Mouse (Mus musculus) kidney, embryonic 15.5 days (tissue): Measurements from ENCODE around the gene Elovl7. TPM values are rescaled to one million over a fixed set of nuclear protein-coding genes. Genes with fewer than 3 reads are reported as not detected.
A peak's percentile ranks its signal among the peaks of the same experiment; 100 is the strongest.

Source experiments
- ATAC-seq: fragments of 200-750 bp; cut with Nextera tagmentation; replicated peaks from 2 replicates; pipeline ENCODE4 v1.8.0; 2017; ENCODE audit warnings: moderate TSS enrichment; ENCODE audit not compliant: low FRiP score
- H3K27ac ChIP-seq: fragments of 300-500 bp; sonication (generic); 2 replicates; pipeline ENCODE4 v1.5.1; 2015; ENCODE audit warnings: mild to moderate bottlenecking, inconsistent platforms
- H3K27me3 ChIP-seq: fragments of 300-500 bp; sonication (generic); 2 replicates; pipeline ENCODE4 v1.6.1; 2015; ENCODE audit warnings: inconsistent platforms
- H3K36me3 ChIP-seq: fragments of 300-500 bp; sonication (generic); 2 replicates; pipeline ENCODE4 v1.6.1; 2015; ENCODE audit warnings: inconsistent platforms
- H3K4me1 ChIP-seq: fragments of 300-500 bp; sonication (generic); 2 replicates; pipeline ENCODE4 v1.6.1; 2015; ENCODE audit warnings: inconsistent platforms
- H3K4me2 ChIP-seq: fragments of 300-500 bp; sonication (generic); 2 replicates; pipeline ENCODE4 v1.6.1; 2015; ENCODE audit warnings: moderate library complexity, mild to moderate bottlenecking, inconsistent platforms
- H3K4me3 ChIP-seq: fragments of 300-500 bp; sonication (generic); replicated peaks from 2 replicates; pipeline ENCODE4 v1.5.1; 2015; ENCODE audit warnings: mild to moderate bottlenecking, inconsistent platforms
- H3K9ac ChIP-seq: fragments of 300-500 bp; sonication (generic); 2 replicates; pipeline ENCODE4 v1.6.1; 2015; ENCODE audit warnings: mild to moderate bottlenecking, inconsistent platforms
- H3K9me3 ChIP-seq: fragments of 300-500 bp; sonication (generic); replicated peaks from 2 replicates; pipeline ENCODE4 v1.6.1; 2016; ENCODE audit warnings: inconsistent platforms
- WGBS: fragments of 180-500 bp; shearing (Covaris S2); methylation state at CpG from one replicate; pipeline ENCODE4 v1.1.7; 2015; ENCODE audit warnings: mixed read lengths; 5-methylcytosine and 5-hydroxymethylcytosine counted together
- polyA plus RNA-seq: library from polyadenylated mRNA; unstranded; fragments of >200 nt; fragmentation: Nextera tagmentation; extraction: Ambion mirVana; gene quantifications from 2 replicates; pipeline ENCODE4 v1.2.1, GENCODE M21; 2015

The Elovl7 gene
- polyA plus RNA-seq, 1 experiment from 2014 or later, result 14.6 TPM

- no peak for ATAC-seq
- Histone ChIP-seq H3K27ac (no peak overlapping the region), H3K9me3 (no peaks in the 10 kb centered on the region), H3K4me3 (no peak overlapping the region), H3K4me1 (peaks cover 1% of the 10 kb centered on the region; the same call in 1 of the 2 replicates), H3K36me3 (no peaks in the 10 kb centered on the region), H3K4me2 (no peak overlapping the region), H3K9ac (no peak overlapping the region), H3K27me3 (peaks cover 3% of the 10 kb centered on the region; the same call in 1 of the 2 replicates)
- WGBS, result 70% methylated on average over 5 of the region's 5 CpGs
Observed at GRCm38 (mm10) chr13:108208090-108208489, 6.1 kb upstream of the Elovl7 start.

- H3K36me3 ChIP-seq, result no peaks in the 10 kb centered on the region
- no peak overlapping the region for H3K4me2 ChIP-seq
- H3K9ac ChIP-seq, result no peak overlapping the region
- no peaks in the 10 kb centered on the region for H3K9me3 ChIP-seq
- 91% methylated on average over 8 of the region's 8 CpGs for WGBS
- no peak for ATAC-seq
- no peak overlapping the region for H3K4me3 ChIP-seq
- H3K27me3 ChIP-seq, result peaks cover 27% of the 10 kb centered on the region
- peaks cover 22% of the 10 kb centered on the region for H3K4me1 ChIP-seq
- no peak overlapping the region for H3K27ac ChIP-seq
Observed at GRCm38 (mm10) chr13:108210960-108211359, 3.2 kb upstream of the Elovl7 start.

- Histone ChIP-seq H3K36me3 (no peaks in the 10 kb centered on the region), H3K9ac (no peak overlapping the region), H3K27ac (peak overlapping the region; percentile 82), H3K4me2 (no peak overlapping the region), H3K27me3 (peaks cover 40% of the 10 kb centered on the region), H3K4me3 (no peak overlapping the region), H3K9me3 (no peaks in the 10 kb centered on the region), H3K4me1 (peaks cover 22% of the 10 kb centered on the region)
- WGBS, result 42% methylated on average over 5 of the region's 5 CpGs
- no peak for ATAC-seq
Observed at GRCm38 (mm10) chr13:108212397-108213018, 1.7 kb upstream of the Elovl7 start.

- H3K9ac ChIP-seq, result peak overlapping the region; percentile 65
- WGBS, result under 1% methylated on average over 38 of the region's 50 CpGs
- peak; percentile 78 for ATAC-seq
Observed at GRCm38 (mm10) chr13:108214485-108215107, 392 bp downstream of the Elovl7 start.

GRCm38 (mm10) chr13:108215231-108215780 lies 1.1 kb downstream of the Elovl7 start:
- Histone ChIP-seq H3K27me3 (peaks cover 44% of the 10 kb centered on the region), H3K4me3 (peak overlapping the region; percentile 72), H3K9ac (peak overlapping the region; percentile 65), H3K4me1 (peaks cover 22% of the 10 kb centered on the region), H3K27ac (no peak overlapping the region), H3K9me3 (no peaks in the 10 kb centered on the region), H3K36me3 (no peaks in the 10 kb centered on the region), H3K4me2 (peak overlapping the region; percentile 97)
- ATAC-seq, result no peak
- 2% methylated on average over 12 of the region's 12 CpGs for WGBS

More at GRCm38 (mm10) chr13:108214485-108215107, 392 bp downstream of the Elovl7 start:
- Histone ChIP-seq H3K27ac (no peak overlapping the region), H3K4me3 (peak overlapping the region; percentile 72), H3K4me1 (peaks cover 22% of the 10 kb centered on the region), H3K4me2 (peak overlapping the region; percentile 97), H3K36me3 (no peaks in the 10 kb centered on the region), H3K27me3 (peaks cover 44% of the 10 kb centered on the region), H3K9me3 (no peaks in the 10 kb centered on the region)

GRCm38 (mm10) chr13:108219773-108220172 lies 5.6 kb downstream of the Elovl7 start:
- no peak overlapping the region for H3K4me3 ChIP-seq
- H3K27me3 ChIP-seq, result peaks cover 28% of the 10 kb centered on the region
- no peak for ATAC-seq
- no peaks in the 10 kb centered on the region for H3K36me3 ChIP-seq
- H3K4me1 ChIP-seq, result peaks cover 8% of the 10 kb centered on the region
- H3K4me2 ChIP-seq, result no peak overlapping the region
- WGBS, result 75% methylated on average over 7 of the region's 7 CpGs
- H3K9ac ChIP-seq, result no peak overlapping the region
- H3K27ac ChIP-seq, result no peak overlapping the region
- no peaks in the 10 kb centered on the region for H3K9me3 ChIP-seq

- no peak overlapping the region for H3K9ac ChIP-seq
- H3K9me3 ChIP-seq, result no peaks in the 10 kb centered on the region
- no peaks in the 10 kb centered on the region for H3K27me3 ChIP-seq
- H3K4me1 ChIP-seq, result 0 out of 2 replicates have a peak, but pooled peaks cover 5% of the 10 kb centered on the region
- WGBS, result 56% methylated on average over 3 of the region's 3 CpGs
- 0 out of 2 replicates have a peak overlapping the region, but pooled peaks have one; percentile 45 for H3K27ac ChIP-seq
- ATAC-seq, result no peak
- H3K36me3 ChIP-seq, result no peaks in the 10 kb centered on the region
- no peak overlapping the region for H3K4me3 ChIP-seq
- no peak overlapping the region for H3K4me2 ChIP-seq
Observed at GRCm38 (mm10) chr13:108229191-108229590, 15.0 kb downstream of the Elovl7 start.

GRCm38 (mm10) chr13:108229634-108230330 lies 15.6 kb downstream of the Elovl7 start:
- ATAC-seq, result peak; percentile 77
- H3K27me3 ChIP-seq, result no peaks in the 10 kb centered on the region
- no peaks in the 10 kb centered on the region for H3K9me3 ChIP-seq
- no peak overlapping the region for H3K9ac ChIP-seq
- no peak overlapping the region for H3K4me3 ChIP-seq
- no peaks in the 10 kb centered on the region for H3K36me3 ChIP-seq
- 0 out of 2 replicates have a peak overlapping the region, but pooled peaks have one; percentile 45 for H3K27ac ChIP-seq
- no peak overlapping the region for H3K4me2 ChIP-seq
- H3K4me1 ChIP-seq, result 0 out of 2 replicates have a peak, but pooled peaks cover 5% of the 10 kb centered on the region
- 70% methylated on average over 6 of the region's 6 CpGs for WGBS

GRCm38 (mm10) chr13:108240012-108240411 lies 25.8 kb downstream of the Elovl7 start:
- Histone ChIP-seq H3K4me2 (no peak overlapping the region), H3K27me3 (no peaks in the 10 kb centered on the region), H3K4me3 (no peak overlapping the region), H3K4me1 (peaks cover 7% of the 10 kb centered on the region), H3K36me3 (no peaks in the 10 kb centered on the region), H3K9me3 (no peaks in the 10 kb centered on the region), H3K27ac (no peak overlapping the region), H3K9ac (no peak overlapping the region)
- no peak for ATAC-seq
- 62% methylated on average over 4 of the region's 4 CpGs for WGBS

GRCm38 (mm10) chr13:108241715-108242114 lies 27.5 kb downstream of the Elovl7 start:
- H3K4me3 ChIP-seq, result no peak overlapping the region
- no peaks in the 10 kb centered on the region for H3K36me3 ChIP-seq
- H3K9me3 ChIP-seq, result no peaks in the 10 kb centered on the region
- no peaks in the 10 kb centered on the region for H3K27me3 ChIP-seq
- H3K4me1 ChIP-seq, result peaks cover 7% of the 10 kb centered on the region
- ATAC-seq, result no peak
- no peak overlapping the region for H3K4me2 ChIP-seq
- H3K9ac ChIP-seq, result no peak overlapping the region
- 78% methylated on average over 5 of the region's 5 CpGs for WGBS
- no peak overlapping the region for H3K27ac ChIP-seq

GRCm38 (mm10) chr13:108245086-108245697 lies 31.0 kb downstream of the Elovl7 start:
- Histone ChIP-seq H3K4me3 (no peak overlapping the region), H3K9me3 (no peaks in the 10 kb centered on the region), H3K4me1 (peaks cover 7% of the 10 kb centered on the region), H3K9ac (no peak overlapping the region), H3K36me3 (no peaks in the 10 kb centered on the region), H3K4me2 (no peak overlapping the region), H3K27ac (peak overlapping the region; percentile 66; the same call in 1 of the 2 replicates), H3K27me3 (no peaks in the 10 kb centered on the region)
- WGBS, result 67% methylated on average over 11 of the region's 11 CpGs
- ATAC-seq, result peak; percentile 73
